Mouse (Mus musculus) CH12.LX (cell line): Measurements from ENCODE around the gene Hes5.

Experiments used
- CTCF ChIP-seq, 2 experiments: IDR thresholded peaks in 1 of 2; conservative IDR thresholded peaks in 1 of 2; 2 replicates each; pipeline ENCODE4 v1.5.1; 2011 to 2012; ENCODE audit warnings: low read depth in 2 of 2, low read length in 2 of 2, improper control_type of control experiment in 1 of 2, inconsistent platforms in 1 of 2, mild to moderate bottlenecking in 1 of 2, moderate library complexity in 1 of 2
- JUN ChIP-seq: IDR thresholded peaks from 2 replicates; pipeline ENCODE4 v1.6.1; 2011; ENCODE audit warnings: low read depth, mild to moderate bottlenecking, low read length, improper control_type of control experiment, moderate library complexity; ENCODE audit not compliant: insufficient read depth
- POLR2A ChIP-seq: IDR thresholded peaks from 2 replicates; pipeline ENCODE4 v1.6.1; 2011; ENCODE audit warnings: low read depth, mild to moderate bottlenecking, improper control_type of control experiment, low read length
- RCOR1 ChIP-seq: conservative IDR thresholded peaks from 2 replicates; pipeline ENCODE4 v1.6.1; 2012; ENCODE audit warnings: low read depth, mild to moderate bottlenecking, inconsistent platforms, low read length, improper control_type of control experiment
- SIN3A ChIP-seq: IDR thresholded peaks from 2 replicates; pipeline ENCODE4 v1.6.1; 2012; ENCODE audit warnings: low read length, improper control_type of control experiment, inconsistent platforms
- ZNF384 ChIP-seq: IDR thresholded peaks from 2 replicates; pipeline ENCODE4 v1.6.1; 2012; ENCODE audit warnings: low read depth, low read length, improper control_type of control experiment, inconsistent platforms

GRCm38 (mm10) chr4:154914252-154914651, 46.5 kb upstream of the Hes5 start:
- TF ChIP-seq ZNF384 (no peak; the same call in 1 of the 2 replicates), POLR2A (no peak), JUN (peak; percentile 94), CTCF (conservative IDR thresholded peaks at IDR 0.05 in 1 of 2, IDR thresholded peaks at IDR 0.05 in 1 of 2; ENCODE audit: low read depth in 2 of 2, low read length in 2 of 2) (peak in 1 of 2 experiments; percentile 17; a peak in 1 of 4 replicates), RCOR1 (peak; percentile 80; the same call in 1 of the 2 replicates), SIN3A (peak; percentile 70)
